Mouse (Mus musculus) right cerebral cortex, postnatal 36 days (tissue): ENCODE data around the gene Dhx58.
"Not testable (repeated sequence)": the region's sequence is repeated elsewhere in the genome, so short reads cannot be mapped to it uniquely, and the experiment has no call there.

Experiments
- DNase-seq, 2 experiments: peaks; one replicate each; pipeline ENCODE4 v3.0.0; 2022; ENCODE audit warnings: low spot score in 2 of 2, mixed read lengths in 1 of 2

The Dhx58 gene

GRCm38 (mm10) chr11:100702081-100702851 lies 1.8 kb downstream of the Dhx58 start:
- no peak for DNase-seq

DNA sequence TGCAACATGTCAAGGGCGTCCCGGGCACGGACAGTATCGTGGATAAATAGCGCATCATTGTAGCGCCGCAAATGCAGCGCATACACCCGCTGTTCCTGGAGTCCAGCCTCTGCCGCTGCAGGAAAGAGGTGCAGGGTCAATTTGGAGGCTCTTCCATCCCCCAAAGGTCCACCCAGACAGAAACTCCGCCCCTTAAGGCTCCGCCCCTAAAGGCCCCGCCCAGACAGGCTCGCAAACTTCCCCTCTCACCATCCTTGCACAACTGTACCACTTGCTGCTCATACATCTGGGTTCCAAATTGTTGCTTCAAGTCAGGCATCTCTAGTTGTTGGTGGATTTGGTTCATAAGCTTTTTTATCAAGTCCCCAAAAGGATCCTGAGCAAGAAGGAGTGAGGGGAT lies 2.8 kb downstream of the Dhx58 start:
- DNase-seq = no peak

DNA sequence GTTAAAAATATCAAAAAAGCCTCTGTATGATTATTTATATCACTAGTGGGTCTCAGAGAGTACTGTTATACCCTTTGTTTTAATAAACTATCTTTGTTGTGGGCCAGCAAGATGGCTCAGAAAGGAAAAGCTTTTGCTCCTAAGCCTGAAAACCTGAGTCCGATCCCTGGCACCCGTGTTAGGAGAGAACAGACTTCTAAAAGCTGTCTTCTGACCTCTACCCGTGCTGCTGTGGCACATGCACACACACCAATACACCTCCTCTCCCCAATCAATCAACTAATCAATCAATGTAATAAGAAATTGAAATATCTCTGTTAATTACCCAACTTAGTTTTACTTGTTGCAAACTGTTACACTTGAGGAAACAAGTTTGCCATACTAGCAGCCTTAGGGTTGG lies 3.4 kb downstream of the Dhx58 start:
- DNase-seq = no peak

DNA sequence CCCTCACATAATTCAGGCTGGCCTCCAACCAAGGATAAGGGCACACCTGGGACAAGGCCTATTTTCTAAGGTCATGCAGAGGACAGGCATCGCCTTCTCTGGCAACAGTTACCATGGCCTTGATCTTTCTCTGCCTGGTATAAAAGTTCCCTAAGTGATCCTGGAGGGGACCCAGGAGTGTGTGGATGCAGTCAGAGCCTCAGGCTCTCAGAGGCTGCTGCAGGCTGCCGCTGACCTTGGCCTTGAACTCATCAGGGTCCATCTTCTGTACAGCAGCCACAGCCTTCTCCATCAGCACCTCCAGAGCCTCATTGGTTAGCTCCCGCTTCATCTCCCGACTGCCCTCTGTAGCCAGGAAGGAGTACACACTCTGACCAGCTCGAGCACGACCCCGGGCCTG lies 6.2 kb downstream of the Dhx58 start:
- DNase-seq = no peak

GRCm38 (mm10) chr11:100694926-100695325 lies 9.1 kb downstream of the Dhx58 start:
- DNase-seq = no peak

- no peak for DNase-seq
Measured at GRCm38 (mm10) chr11:100693154-100693553, 10.9 kb downstream of the Dhx58 start.

- no peak for DNase-seq
Measured at GRCm38 (mm10) chr11:100692164-100692616, 11.9 kb downstream of the Dhx58 start, which contains the start of gene Zfp385c. Zfp385c (minus strand) TSS chr11:100692455.

DNA sequence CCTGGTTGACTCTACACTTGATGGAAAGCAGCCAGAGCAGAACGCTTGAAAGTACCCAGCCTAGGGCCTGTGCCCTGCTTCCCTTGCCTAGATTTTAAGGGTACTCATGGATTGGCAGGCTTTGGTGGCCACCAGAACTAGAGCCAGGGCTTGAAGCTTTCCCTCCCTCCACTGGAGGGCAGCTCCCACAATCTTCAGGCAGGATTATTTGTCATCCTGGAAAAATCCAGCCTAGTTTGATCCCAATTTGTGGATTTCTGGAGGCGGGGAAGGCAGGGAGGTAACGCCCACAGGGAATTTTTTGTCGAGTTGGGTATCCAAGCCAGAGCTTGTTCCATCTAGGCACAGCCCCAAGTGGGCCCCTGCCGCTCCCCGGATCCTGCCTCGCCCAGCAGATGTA lies 13.7 kb downstream of the Dhx58 start:
- no peak for DNase-seq

DNA sequence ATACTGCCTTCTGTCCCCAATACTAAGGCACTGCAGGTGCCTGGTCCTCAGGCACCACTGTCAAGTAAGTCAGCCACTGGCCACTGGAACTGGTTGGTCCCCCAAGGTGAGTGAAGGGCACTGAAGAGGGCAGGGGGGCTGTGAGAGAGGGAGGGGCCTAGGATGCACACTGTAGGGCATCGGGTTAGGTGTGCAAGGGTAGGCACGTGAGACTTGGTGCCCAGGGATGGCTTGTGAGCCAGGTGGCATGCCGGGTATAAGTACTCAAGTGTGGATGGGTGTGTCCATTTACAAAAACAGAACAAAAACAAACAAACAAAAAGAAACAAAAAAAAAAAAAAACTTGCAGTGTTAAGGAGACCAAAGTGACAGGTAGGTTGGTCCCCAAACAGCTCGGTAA lies 15.6 kb downstream of the Dhx58 start:
- DNase-seq = no peak

GRCm38 (mm10) chr11:100687265-100687664 lies 16.8 kb downstream of the Dhx58 start:
- DNase-seq = no peak

DNA sequence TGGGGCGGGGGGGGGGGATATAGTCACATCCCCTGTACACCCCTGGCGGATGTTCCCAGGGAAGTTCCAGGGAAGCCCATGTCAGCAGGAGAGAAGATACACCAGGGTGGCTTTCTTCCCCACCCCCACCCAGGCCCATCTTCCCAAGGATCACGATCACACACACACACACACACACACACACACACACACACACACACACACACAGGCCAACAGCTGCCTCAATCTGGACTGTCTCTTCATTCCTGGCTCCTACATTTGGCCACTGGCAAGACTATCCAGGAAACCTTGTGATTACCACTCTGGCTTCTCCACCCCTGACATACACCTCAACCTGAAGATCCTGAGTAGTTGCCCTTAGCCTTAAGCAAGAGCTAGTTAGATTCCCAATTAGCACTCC lies 18.7 kb downstream of the Dhx58 start:
- DNase-seq = no peak

DNA sequence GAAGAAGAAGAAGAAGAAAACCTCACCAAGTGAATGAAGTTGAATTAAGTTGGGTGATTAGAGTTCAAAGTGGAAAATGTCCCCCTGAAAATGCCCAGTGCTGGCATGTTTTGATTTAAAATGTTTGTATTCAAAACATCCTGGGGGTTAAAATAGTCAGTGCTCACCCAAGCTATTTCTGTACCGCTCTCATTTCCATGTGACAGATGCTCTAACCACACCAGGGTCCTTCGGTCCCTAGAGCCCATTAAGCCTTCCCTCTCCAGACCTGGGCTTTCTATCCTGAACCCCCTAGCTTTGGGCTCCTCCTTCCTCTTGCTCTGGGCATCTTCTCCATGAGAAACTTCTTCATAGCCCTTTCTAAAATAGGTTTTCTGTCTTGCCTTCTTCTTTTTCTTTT lies 20.0 kb downstream of the Dhx58 start:
- DNase-seq = no peak

GRCm38 (mm10) chr11:100682526-100682925 lies 21.5 kb downstream of the Dhx58 start:
- DNase-seq = no peak

GRCm38 (mm10) chr11:100681826-100682225 lies 22.2 kb downstream of the Dhx58 start:
- DNase-seq = no peak

GRCm38 (mm10) chr11:100677810-100678209 lies 26.3 kb downstream of the Dhx58 start:
- DNase-seq = peak; percentile 24 to 30

DNA sequence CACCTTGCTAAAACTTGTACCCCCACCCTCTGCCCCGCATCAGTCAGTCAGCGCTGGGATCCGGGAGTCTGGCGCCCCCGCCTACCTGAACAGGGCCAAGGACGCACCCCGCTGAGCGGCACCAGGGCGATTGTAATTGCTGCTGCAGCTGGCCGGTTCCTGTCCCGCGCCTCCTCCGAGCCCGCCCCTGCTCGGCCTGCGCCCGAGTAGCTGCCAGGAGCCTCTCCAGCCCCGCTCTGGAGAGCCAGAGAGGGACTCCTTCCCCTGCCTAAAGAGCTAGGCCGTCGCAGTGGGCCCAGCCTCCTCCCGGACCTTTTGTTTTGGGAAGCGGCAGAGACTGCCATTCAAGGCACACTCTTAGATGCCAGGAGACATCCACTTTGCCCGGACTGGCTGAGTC lies 30.9 kb downstream of the Dhx58 start:
- DNase-seq = no peak

GRCm38 (mm10) chr11:100671956-100672355 lies 32.1 kb downstream of the Dhx58 start:
- no peak for DNase-seq

DNA sequence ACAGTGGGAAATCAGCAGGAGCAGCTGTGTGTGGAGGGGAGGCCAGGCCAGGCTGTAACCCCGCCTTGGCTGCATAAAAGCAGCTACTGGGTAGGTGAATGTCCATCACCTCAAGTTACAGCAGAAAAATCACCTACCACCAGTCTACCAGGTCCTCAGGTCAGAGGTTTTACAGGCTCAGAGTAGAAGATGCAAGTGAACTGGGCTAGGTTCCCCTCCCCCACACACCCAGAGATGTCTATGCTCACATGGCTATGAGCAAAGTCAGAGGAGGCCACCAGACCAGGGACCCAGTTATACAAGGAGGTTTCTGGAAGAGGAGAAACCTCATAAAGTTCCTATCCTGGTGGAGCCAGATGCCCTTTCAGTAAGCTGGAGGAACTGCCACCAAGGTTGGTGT lies 33.0 kb downstream of the Dhx58 start:
- DNase-seq = no peak

GRCm38 (mm10) chr11:100659806-100660205 lies 44.3 kb downstream of the Dhx58 start:
- no peak for DNase-seq

- DNase-seq = no peak
Measured at GRCm38 (mm10) chr11:100656458-100656857, 47.6 kb downstream of the Dhx58 start.

- DNase-seq = not testable (repeated sequence)
Measured at GRCm38 (mm10) chr11:100655589-100655988, 48.5 kb downstream of the Dhx58 start.

DNA sequence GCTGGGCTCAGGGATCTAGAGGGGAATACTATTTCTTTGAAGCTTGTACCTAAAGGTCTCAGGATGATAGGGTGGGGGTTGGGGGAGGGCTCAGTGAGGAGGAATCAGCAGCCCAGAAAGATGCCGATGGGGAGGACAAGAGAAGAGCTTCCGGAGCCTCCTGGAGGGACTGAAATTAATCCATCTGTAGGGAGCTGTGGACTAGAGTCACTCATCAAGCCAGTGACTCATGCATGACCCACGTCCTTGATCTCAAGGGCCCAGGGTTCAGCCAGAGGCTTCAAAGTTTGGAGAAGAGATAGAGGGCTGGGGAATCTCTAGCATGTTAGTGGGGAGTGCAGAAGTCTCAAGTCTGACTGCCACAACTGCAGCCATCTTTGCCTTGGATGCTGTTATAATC lies 52.3 kb downstream of the Dhx58 start:
- no peak for DNase-seq

DNA sequence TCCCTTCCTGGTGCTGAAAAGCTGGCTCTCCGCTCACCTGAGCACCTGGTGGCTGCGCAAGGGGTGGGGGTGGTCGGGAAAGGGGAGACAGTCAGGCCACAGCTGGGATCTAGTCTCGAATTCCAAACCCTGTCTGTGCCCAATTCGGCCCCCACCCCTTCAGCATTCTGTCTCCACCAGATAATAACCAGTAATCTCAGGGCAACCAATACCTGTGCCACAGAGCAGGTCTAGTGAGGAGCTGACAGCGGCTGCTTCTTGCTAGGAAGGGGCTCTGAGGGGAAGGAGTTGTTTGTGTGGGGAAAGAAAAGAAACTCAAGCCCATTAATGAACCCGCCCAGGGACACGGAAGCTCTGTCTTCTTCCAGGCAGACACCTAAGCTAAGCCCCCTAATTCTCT lies 52.9 kb downstream of the Dhx58 start:
- no peak for DNase-seq

- DNase-seq = no peak
Measured at GRCm38 (mm10) chr11:100648405-100648804, 55.7 kb downstream of the Dhx58 start.
